Mouse (Mus musculus) heart, embryonic 10.5 days (tissue): Measurements from ENCODE around the gene Cacng8. TPM values are rescaled to one million over a fixed set of nuclear protein-coding genes. Genes with fewer than 3 reads are reported as not detected.
A peak's percentile ranks its signal among the peaks of the same experiment; 100 is the strongest.

Experiments
- DNase-seq: peaks from one replicate; pipeline ENCODE4 v3.0.0-alpha.2; 2017; ENCODE audit warnings: low spot score
- H3K27ac ChIP-seq: fragments of 300-500 bp; sonication (generic); 2 replicates; pipeline ENCODE4 v1.5.1; 2016; ENCODE audit warnings: mild to moderate bottlenecking
- H3K27me3 ChIP-seq: fragments of 300-500 bp; sonication (generic); 2 replicates; pipeline ENCODE4 v1.6.1; 2016; ENCODE audit warnings: mild to moderate bottlenecking; ENCODE audit not compliant: poor library complexity, insufficient read depth, severe bottlenecking
- H3K36me3 ChIP-seq: fragments of 300-500 bp; sonication (generic); 2 replicates; pipeline ENCODE4 v1.6.1; 2016; ENCODE audit warnings: mild to moderate bottlenecking, moderate library complexity
- H3K4me1 ChIP-seq: fragments of 300-500 bp; sonication (generic); 2 replicates; pipeline ENCODE4 v1.6.1; 2016; ENCODE audit warnings: mild to moderate bottlenecking
- H3K4me3 ChIP-seq: fragments of 300-500 bp; sonication (generic); 2 replicates; pipeline ENCODE4 v1.5.1; 2016; ENCODE audit warnings: mild to moderate bottlenecking, moderate library complexity
- H3K9me3 ChIP-seq: fragments of 300-500 bp; sonication (generic); 2 replicates; pipeline ENCODE4 v1.6.1; 2016; ENCODE audit warnings: mild to moderate bottlenecking, moderate library complexity
- WGBS: fragments of 180-500 bp; shearing (Covaris S2); methylation state at CpG from one replicate; pipeline ENCODE4 v1.1.7; 2016; 5-methylcytosine and 5-hydroxymethylcytosine counted together
- polyA plus RNA-seq: library from polyadenylated mRNA; unstranded; fragments of >200 nt; fragmentation: Nextera tagmentation; extraction: Ambion mirVana; gene quantifications from 2 replicates; pipeline ENCODE4 v1.2.1, GENCODE M21; 2016

Cacng8 gene
- polyA plus RNA-seq, 1 experiment from 2014 or later: 1.8 TPM

GRCm38 (mm10) chr7:3421297-3421696 is 30.8 kb downstream of the Cacng8 start:
- no peak for DNase-seq
- Histone ChIP-seq H3K4me3 (no peak overlapping the region), H3K27me3 (peaks cover 84% of the 10 kb centered on the region), H3K4me1 (peaks cover 24% of the 10 kb centered on the region), H3K9me3 (no peaks in the 10 kb centered on the region), H3K36me3 (no peaks in the 10 kb centered on the region), H3K27ac (no peak overlapping the region)
- 87% methylated on average over 3 of the region's 3 CpGs for WGBS

GRCm38 (mm10) chr7:3422051-3422450 is 31.6 kb downstream of the Cacng8 start:
- H3K27ac ChIP-seq: no peak overlapping the region
- H3K36me3 ChIP-seq: no peaks in the 10 kb centered on the region
- H3K4me1 ChIP-seq: peaks cover 24% of the 10 kb centered on the region
- peaks cover 81% of the 10 kb centered on the region for H3K27me3 ChIP-seq
- DNase-seq: no peak
- H3K9me3 ChIP-seq: no peaks in the 10 kb centered on the region
- WGBS: 52% methylated on average over 7 of the region's 7 CpGs
- no peak overlapping the region for H3K4me3 ChIP-seq

- H3K27me3 ChIP-seq: peaks cover 67% of the 10 kb centered on the region
- peaks cover 24% of the 10 kb centered on the region for H3K4me1 ChIP-seq
- no peak for DNase-seq
- H3K27ac ChIP-seq: peak overlapping the region; percentile 83
- no peaks in the 10 kb centered on the region for H3K9me3 ChIP-seq
- peak overlapping the region; percentile 59 for H3K4me3 ChIP-seq
- H3K36me3 ChIP-seq: no peaks in the 10 kb centered on the region
- under 1% methylated on average over 30 of the region's 30 CpGs for WGBS
Observed at GRCm38 (mm10) chr7:3423430-3423829, 32.9 kb downstream of the Cacng8 start.

GRCm38 (mm10) chr7:3423895-3424294 is 33.4 kb downstream of the Cacng8 start, which contains the start of gene Cacng6:
Gene Cacng6, plus strand, starts transcription at chr7:3424195.
- WGBS: 34% methylated on average over 4 of the region's 4 CpGs
- peaks cover 62% of the 10 kb centered on the region for H3K27me3 ChIP-seq
- no peaks in the 10 kb centered on the region for H3K9me3 ChIP-seq
- H3K27ac ChIP-seq: peak within 1 kb of the TSS; percentile 83
- H3K4me1 ChIP-seq: peaks cover 24% of the 10 kb centered on the region
- no peaks in the 10 kb centered on the region for H3K36me3 ChIP-seq
- no peak for DNase-seq
- peak within 1 kb of the TSS; percentile 59 for H3K4me3 ChIP-seq

GRCm38 (mm10) chr7:3425141-3425540 is 34.7 kb downstream of the Cacng8 start:
- H3K4me1 ChIP-seq: peaks cover 24% of the 10 kb centered on the region
- H3K27ac ChIP-seq: no peak overlapping the region
- H3K4me3 ChIP-seq: no peak overlapping the region; the same call in 1 of the 2 replicates
- peaks cover 54% of the 10 kb centered on the region for H3K27me3 ChIP-seq
- no peaks in the 10 kb centered on the region for H3K36me3 ChIP-seq
- DNase-seq: no peak
- WGBS: 77% methylated on average over 5 of the region's 5 CpGs
- H3K9me3 ChIP-seq: no peaks in the 10 kb centered on the region

GRCm38 (mm10) chr7:3430161-3430560 is 39.7 kb downstream of the Cacng8 start:
- no peaks in the 10 kb centered on the region for H3K9me3 ChIP-seq
- H3K27ac ChIP-seq: no peak overlapping the region
- H3K27me3 ChIP-seq: peaks cover 13% of the 10 kb centered on the region
- no peaks in the 10 kb centered on the region; the same call in 1 of the 2 replicates for H3K4me1 ChIP-seq
- no peak for DNase-seq
- no peaks in the 10 kb centered on the region for H3K36me3 ChIP-seq
- WGBS: 40% methylated on average over 6 of the region's 6 CpGs
- no peak overlapping the region for H3K4me3 ChIP-seq

GRCm38 (mm10) chr7:3432066-3432465 is 41.6 kb downstream of the Cacng8 start:
- H3K27me3 ChIP-seq: no peaks in the 10 kb centered on the region
- H3K4me3 ChIP-seq: no peak overlapping the region

GRCm38 (mm10) chr7:3437941-3438340 is 47.5 kb downstream of the Cacng8 start:
- 78% methylated on average over 5 of the region's 5 CpGs for WGBS
- H3K36me3 ChIP-seq: no peaks in the 10 kb centered on the region
- no peaks in the 10 kb centered on the region for H3K9me3 ChIP-seq
- H3K4me3 ChIP-seq: no peak overlapping the region
- no peaks in the 10 kb centered on the region for H3K4me1 ChIP-seq
- no peak overlapping the region for H3K27ac ChIP-seq
- H3K27me3 ChIP-seq: no peaks in the 10 kb centered on the region
- no peak for DNase-seq

More at GRCm38 (mm10) chr7:3432066-3432465, 41.6 kb downstream of the Cacng8 start:
- WGBS: 75% methylated on average over 1 of the region's 1 CpGs
- H3K4me1 ChIP-seq: no peaks in the 10 kb centered on the region; the same call in 1 of the 2 replicates
- H3K27ac ChIP-seq: no peak overlapping the region
- no peak for DNase-seq
- no peaks in the 10 kb centered on the region for H3K9me3 ChIP-seq
- H3K36me3 ChIP-seq: no peaks in the 10 kb centered on the region

- no peaks in the 10 kb centered on the region for H3K9me3 ChIP-seq
- no peak overlapping the region for H3K4me3 ChIP-seq
- WGBS: 79% methylated on average over 11 of the region's 11 CpGs
- H3K27me3 ChIP-seq: no peaks in the 10 kb centered on the region
- DNase-seq: no peak
- no peak overlapping the region for H3K27ac ChIP-seq
- H3K36me3 ChIP-seq: no peaks in the 10 kb centered on the region
- no peaks in the 10 kb centered on the region for H3K4me1 ChIP-seq
Observed at GRCm38 (mm10) chr7:3439984-3440383, 49.5 kb downstream of the Cacng8 start.

- Histone ChIP-seq H3K9me3 (no peaks in the 10 kb centered on the region), H3K4me3 (no peak overlapping the region), H3K4me1 (no peaks in the 10 kb centered on the region), H3K27ac (no peak overlapping the region), H3K27me3 (no peaks in the 10 kb centered on the region), H3K36me3 (no peaks in the 10 kb centered on the region)
- no peak for DNase-seq
- 65% methylated on average over 8 of the region's 8 CpGs for WGBS
Observed at GRCm38 (mm10) chr7:3440526-3440925, 50.0 kb downstream of the Cacng8 start.

- H3K4me3 ChIP-seq: no peak overlapping the region
- no peak for DNase-seq
- no peaks in the 10 kb centered on the region for H3K27me3 ChIP-seq
- 81% methylated on average over 10 of the region's 10 CpGs for WGBS
- H3K4me1 ChIP-seq: no peaks in the 10 kb centered on the region
- H3K27ac ChIP-seq: no peak overlapping the region
- H3K9me3 ChIP-seq: no peaks in the 10 kb centered on the region
- H3K36me3 ChIP-seq: no peaks in the 10 kb centered on the region
Observed at GRCm38 (mm10) chr7:3442476-3443062, 52.1 kb downstream of the Cacng8 start.

GRCm38 (mm10) chr7:3444678-3445077 is 54.2 kb downstream of the Cacng8 start:
- no peaks in the 10 kb centered on the region for H3K27me3 ChIP-seq
- H3K9me3 ChIP-seq: no peaks in the 10 kb centered on the region
- WGBS: 83% methylated on average over 3 of the region's 3 CpGs
- H3K27ac ChIP-seq: no peak overlapping the region
- no peaks in the 10 kb centered on the region for H3K4me1 ChIP-seq
- no peaks in the 10 kb centered on the region for H3K36me3 ChIP-seq
- peak; percentile 20 for DNase-seq
- no peak overlapping the region for H3K4me3 ChIP-seq

- Histone ChIP-seq H3K27me3 (peaks cover 6% of the 10 kb centered on the region; the same call in 1 of the 2 replicates), H3K36me3 (no peaks in the 10 kb centered on the region), H3K4me1 (no peaks in the 10 kb centered on the region), H3K27ac (no peak overlapping the region), H3K9me3 (no peaks in the 10 kb centered on the region), H3K4me3 (no peak overlapping the region)
- DNase-seq: peak; percentile 46
- WGBS: 77% methylated on average over 3 of the region's 3 CpGs
Observed at GRCm38 (mm10) chr7:3446584-3446983, 56.1 kb downstream of the Cacng8 start.

GRCm38 (mm10) chr7:3447026-3447425 is 56.5 kb downstream of the Cacng8 start:
- H3K4me3 ChIP-seq: no peak overlapping the region
- H3K27me3 ChIP-seq: peaks cover 11% of the 10 kb centered on the region; the same call in 1 of the 2 replicates
- H3K36me3 ChIP-seq: no peaks in the 10 kb centered on the region
- H3K4me1 ChIP-seq: no peaks in the 10 kb centered on the region
- no peaks in the 10 kb centered on the region for H3K9me3 ChIP-seq
- no peak overlapping the region for H3K27ac ChIP-seq
- peak; percentile 28 for DNase-seq
- WGBS: 76% methylated on average over 4 of the region's 4 CpGs
